Mouse (Mus musculus): ENCODE measurements around the gene Ddx39.

DNA sequence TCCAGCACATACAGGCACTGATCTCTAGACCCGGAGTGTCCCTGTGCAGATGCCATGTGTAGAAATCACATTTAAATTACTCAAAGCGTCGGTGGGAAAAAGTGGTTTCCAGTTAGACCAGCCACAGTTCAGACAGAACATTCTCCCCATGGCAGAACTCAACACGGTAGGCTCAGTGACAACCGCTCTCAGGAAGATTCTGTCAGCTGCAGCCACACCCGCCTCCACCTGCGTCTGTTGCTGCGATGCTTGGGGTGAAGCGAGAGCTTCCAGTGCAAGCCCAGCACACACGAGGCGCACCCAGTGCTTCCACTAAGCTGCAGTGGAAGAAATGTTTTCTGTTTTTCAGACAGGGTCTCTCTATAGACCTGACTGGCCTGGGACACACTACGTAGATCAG, 35.1 kb upstream of the Ddx39 start:
- TF ChIP-seq CTCF (IDR thresholded peaks at IDR 0.05; ENCODE audit: low read depth, low read length): no peak
- TF ChIP-seq TAL1 (conservative IDR thresholded peaks at IDR 0.05; ENCODE audit: low read depth, low read length): no peak

All from G1E (cell line).